Mouse (Mus musculus): ENCODE results near the gene Srsf4. TPM values are rescaled to one million over a fixed set of nuclear protein-coding genes. Genes with fewer than 3 reads are reported as not detected.

The Srsf4 gene
- 86.6 and 92.6 TPM in 2 replicates for polyA plus RNA-seq (2015; fragmentation: Nextera tagmentation; extraction: Ambion mirVana)

DNA sequence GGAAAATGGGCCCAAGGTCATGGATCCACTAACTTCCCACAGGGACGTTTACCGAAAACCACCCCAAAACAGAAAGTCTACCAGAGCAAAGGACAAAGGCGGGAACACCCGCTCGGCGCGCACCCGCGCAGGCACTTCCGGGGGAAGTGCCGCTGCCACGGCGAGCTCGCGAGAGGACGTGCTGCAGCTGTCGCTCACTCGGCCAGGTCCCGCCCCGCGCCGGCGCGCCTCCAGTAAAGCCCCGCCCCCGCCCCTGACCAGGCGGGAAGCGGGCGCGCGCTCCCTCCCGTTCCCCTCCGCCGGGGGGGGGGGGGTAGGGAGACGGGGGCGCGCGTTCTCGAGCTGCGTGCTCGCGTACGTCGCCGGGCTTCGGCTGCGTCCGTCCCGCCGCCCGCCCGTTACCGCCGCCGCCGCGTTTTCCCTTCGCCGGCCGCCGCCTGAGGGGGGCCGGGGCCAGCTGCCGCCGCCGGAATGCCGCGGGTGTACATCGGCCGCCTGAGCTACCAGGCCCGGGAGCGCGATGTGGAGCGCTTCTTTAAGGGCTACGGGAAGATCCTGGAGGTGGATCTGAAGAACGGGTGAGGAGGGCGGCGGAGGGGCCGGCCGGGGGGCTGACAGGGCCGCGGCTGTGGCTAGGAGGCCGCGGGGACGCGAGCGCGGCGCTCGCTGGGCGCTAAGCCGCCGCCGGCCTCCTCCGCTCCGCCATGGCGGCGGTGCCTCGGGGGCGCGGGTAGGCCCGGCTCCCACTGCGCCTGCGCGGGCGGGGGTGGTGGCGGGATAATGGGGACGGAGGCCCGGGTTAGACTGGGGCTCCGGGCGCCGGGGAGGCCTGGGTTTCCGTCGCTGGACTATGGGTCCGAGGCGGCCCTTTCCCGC is at the start of gene Srsf4:
Srsf4 (plus strand) TSS at position 325 of the 876 bp plus-strand sequence.
- Histone ChIP-seq H3K9me3 (no peaks in the 10 kb centered on the region), H3K9ac (peak within 1 kb of the TSS; percentile 100), H3K4me3 (replicated peaks) (peak within 1 kb of the TSS; percentile 98), H3K27me3 (replicated peaks) (no peaks in the 10 kb centered on the region), H3K4me2 (replicated peaks) (peak within 1 kb of the TSS; percentile 77), H3K27ac (peak within 1 kb of the TSS; percentile 100), H3K36me3 (no peaks in the 10 kb centered on the region), H3K4me1 (replicated peaks) (peaks cover 14% of the 10 kb centered on the region)
- WGBS = under 1% methylated on average over 97 of the region's 116 CpGs
- peak; percentile 97 for ATAC-seq

DNA sequence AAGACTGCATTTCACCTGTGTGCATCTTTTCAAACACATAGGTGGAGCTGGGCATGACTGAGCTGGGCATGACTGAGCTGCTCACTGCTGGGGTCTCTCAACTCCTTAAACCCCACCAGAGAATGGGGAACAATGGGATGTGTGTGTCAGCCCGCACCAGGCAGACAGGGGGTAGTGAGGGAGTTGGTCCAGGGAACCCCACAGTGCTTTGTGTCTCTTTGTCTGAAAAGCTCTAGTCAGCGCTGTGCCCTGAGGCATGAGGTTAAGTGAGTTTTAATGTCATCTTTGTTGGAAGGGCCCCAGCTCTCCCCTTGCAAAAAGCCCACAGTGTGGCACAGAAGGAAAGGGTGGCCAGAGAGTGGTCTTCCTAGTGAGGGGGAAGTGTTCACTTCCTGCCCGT is 48.5 kb upstream of the Srsf4 start:
- no peak overlapping the region for H3K9ac ChIP-seq
- peaks cover 14% of the 10 kb centered on the region; the same call in 1 of the 2 replicates for H3K4me1 ChIP-seq (replicated peaks)
- WGBS = 74% methylated on average over 3 of the region's 3 CpGs

DNA sequence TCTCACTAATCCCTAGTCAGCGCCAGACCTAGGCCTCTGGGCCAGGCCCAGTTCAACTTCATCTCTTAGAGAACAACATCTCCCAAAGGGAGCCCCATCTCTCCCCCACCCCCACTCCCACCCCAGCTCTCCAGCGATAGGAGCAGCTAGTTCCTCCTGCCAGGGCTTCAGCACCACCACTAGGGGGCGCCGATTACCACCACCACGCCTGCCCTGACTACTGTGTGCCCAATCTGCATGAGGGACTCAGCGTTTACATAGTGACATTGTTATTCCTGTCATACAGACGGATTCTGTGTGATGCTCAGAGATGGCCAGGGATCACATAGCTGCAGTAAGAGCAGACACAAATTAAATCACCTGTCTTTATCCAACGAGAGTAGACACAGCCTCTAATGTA is 47.6 kb upstream of the Srsf4 start:
- Histone ChIP-seq H3K36me3 (no peaks in the 10 kb centered on the region), H3K4me3 (replicated peaks) (no peak overlapping the region), H3K9ac (no peak overlapping the region), H3K27ac (no peak overlapping the region), H3K4me2 (replicated peaks) (no peak overlapping the region), H3K9me3 (no peaks in the 10 kb centered on the region), H3K4me1 (replicated peaks) (peaks cover 14% of the 10 kb centered on the region; the same call in 1 of the 2 replicates), H3K27me3 (replicated peaks) (no peaks in the 10 kb centered on the region)
- ATAC-seq = no peak
- 43% methylated on average over 8 of the region's 8 CpGs for WGBS

More for the DNA sequence above, 48.5 kb upstream of the Srsf4 start:
- H3K27me3 ChIP-seq (replicated peaks) = no peaks in the 10 kb centered on the region
- no peak overlapping the region for H3K27ac ChIP-seq
- H3K36me3 ChIP-seq = no peaks in the 10 kb centered on the region
- H3K4me2 ChIP-seq (replicated peaks) = no peak overlapping the region
- no peak for ATAC-seq
- no peak overlapping the region for H3K4me3 ChIP-seq (replicated peaks)
- no peaks in the 10 kb centered on the region for H3K9me3 ChIP-seq

DNA sequence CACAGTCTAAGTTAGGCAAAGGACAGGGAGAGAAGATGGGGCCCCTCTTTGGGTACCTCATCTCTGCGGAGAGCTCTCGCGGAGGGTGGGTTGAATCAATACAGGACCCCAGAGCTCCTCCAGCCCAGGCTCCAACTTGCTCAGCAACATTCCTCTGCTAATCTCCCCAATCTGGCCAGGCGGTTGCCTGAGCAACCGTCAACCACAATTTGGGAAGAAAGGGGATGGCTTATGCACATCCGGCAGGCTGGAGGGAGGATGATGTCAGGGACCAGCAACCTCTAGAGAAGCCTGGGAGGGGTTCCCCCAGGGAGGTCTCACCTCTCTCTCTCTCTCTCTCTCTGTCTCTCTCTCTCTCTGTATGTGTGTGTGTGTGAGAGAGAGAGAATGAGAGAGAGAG is 46.5 kb upstream of the Srsf4 start:
- Histone ChIP-seq H3K36me3 (no peaks in the 10 kb centered on the region), H3K27ac (no peak overlapping the region), H3K4me3 (replicated peaks) (no peak overlapping the region), H3K9ac (no peak overlapping the region), H3K4me2 (replicated peaks) (no peak overlapping the region), H3K9me3 (no peaks in the 10 kb centered on the region), H3K27me3 (replicated peaks) (no peaks in the 10 kb centered on the region), H3K4me1 (replicated peaks) (peaks cover 10% of the 10 kb centered on the region; the same call in 1 of the 2 replicates)
- ATAC-seq = peak; percentile 24; the same call in 1 of the 2 replicates
- WGBS = 16% methylated on average over 6 of the region's 6 CpGs

DNA sequence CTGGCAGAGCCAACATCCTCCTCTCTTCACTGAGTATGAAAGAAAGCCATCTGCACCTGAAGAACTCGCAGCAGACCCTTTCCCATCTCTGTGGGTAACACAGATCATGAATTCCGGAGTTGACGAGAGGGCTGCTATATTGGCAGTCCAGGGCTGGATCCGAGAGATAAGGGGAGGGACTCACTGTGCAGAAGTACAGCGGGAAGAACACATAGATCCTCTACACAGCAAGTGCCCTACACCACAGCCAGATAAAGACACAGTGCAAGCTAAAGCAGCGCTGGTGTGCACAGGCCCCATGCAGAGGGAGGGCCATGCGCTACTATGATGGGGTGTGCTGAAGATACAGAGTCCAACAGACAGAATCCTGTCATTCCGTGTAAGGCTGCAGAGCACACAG is 44.3 kb upstream of the Srsf4 start:
- no peak overlapping the region for H3K9ac ChIP-seq
- H3K27ac ChIP-seq = no peak overlapping the region
- no peaks in the 10 kb centered on the region for H3K9me3 ChIP-seq
- H3K27me3 ChIP-seq (replicated peaks) = no peaks in the 10 kb centered on the region
- H3K36me3 ChIP-seq = no peaks in the 10 kb centered on the region
- WGBS = 71% methylated on average over 8 of the region's 8 CpGs
- ATAC-seq = no peak; the same call in 1 of the 2 replicates
- H3K4me2 ChIP-seq (replicated peaks) = no peak overlapping the region
- no peak overlapping the region for H3K4me3 ChIP-seq (replicated peaks)
- H3K4me1 ChIP-seq (replicated peaks) = peaks cover 5% of the 10 kb centered on the region; the same call in 1 of the 2 replicates

DNA sequence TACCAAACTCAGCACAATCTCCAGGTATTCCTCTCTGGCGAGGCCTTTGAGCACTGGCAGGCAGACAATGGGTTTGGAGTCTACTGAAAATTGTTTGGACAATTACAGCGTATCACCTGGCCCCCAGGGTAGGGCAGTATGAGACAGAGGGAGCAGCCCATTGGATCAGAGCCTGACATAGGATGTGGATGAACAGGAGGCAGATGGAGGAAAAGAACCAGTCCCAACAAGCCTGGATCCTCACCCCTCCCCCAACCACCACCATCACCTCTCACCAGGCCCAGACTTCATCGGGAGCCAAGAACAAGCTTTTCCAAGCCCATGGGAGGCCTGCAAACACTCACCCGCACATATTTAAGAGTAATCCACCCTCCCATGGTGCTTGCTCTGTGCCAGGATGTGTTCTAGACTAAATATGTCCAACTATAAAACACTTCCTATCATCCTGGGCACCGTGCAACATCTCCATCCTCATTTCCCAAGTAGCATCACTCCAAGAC is 41.8 kb upstream of the Srsf4 start:
- no peak for ATAC-seq
- Histone ChIP-seq H3K9ac (no peak overlapping the region), H3K36me3 (no peaks in the 10 kb centered on the region), H3K9me3 (no peaks in the 10 kb centered on the region), H3K27ac (no peak overlapping the region), H3K4me3 (replicated peaks) (no peak overlapping the region), H3K4me1 (replicated peaks) (peaks cover 11% of the 10 kb centered on the region), H3K4me2 (replicated peaks) (no peak overlapping the region), H3K27me3 (replicated peaks) (peaks cover 11% of the 10 kb centered on the region)
- WGBS = 62% methylated on average over 5 of the region's 5 CpGs

DNA sequence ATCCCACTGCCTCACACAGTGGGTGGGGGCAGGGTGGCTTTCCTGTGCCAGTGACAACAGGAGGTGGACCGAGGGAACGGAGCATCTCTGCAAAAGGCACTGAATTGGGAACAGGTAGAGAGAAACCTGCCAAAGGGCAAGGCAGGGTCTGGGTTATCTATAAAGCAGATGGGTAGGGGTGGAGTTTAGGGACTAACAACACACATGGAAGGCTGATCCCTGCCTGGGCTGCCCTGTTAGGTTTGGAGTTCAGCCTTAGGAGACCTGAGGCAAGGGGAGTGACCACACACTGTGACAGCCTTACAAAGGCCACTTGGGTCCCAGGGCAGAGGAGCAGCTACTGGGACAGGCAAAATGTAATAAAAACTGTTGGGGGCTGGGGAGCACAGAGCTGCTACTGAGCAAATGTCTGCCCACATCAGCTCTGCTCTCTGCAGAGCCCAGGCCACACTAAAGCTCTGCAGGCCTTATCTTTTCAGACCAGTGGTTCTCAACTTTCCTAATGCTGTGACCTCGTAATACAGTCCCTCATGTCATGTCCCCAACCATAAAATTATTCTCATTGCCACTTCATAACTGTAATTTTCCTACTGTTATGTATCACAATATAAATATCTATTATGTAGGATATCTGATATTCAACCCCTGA is 40.5 kb upstream of the Srsf4 start:
- WGBS = 85% methylated on average over 3 of the region's 3 CpGs
- no peak overlapping the region for H3K27ac ChIP-seq
- peaks cover 15% of the 10 kb centered on the region for H3K4me1 ChIP-seq (replicated peaks)
- no peak overlapping the region for H3K9ac ChIP-seq
- no peak overlapping the region for H3K4me3 ChIP-seq (replicated peaks)
- H3K9me3 ChIP-seq = no peaks in the 10 kb centered on the region
- H3K36me3 ChIP-seq = no peaks in the 10 kb centered on the region
- H3K4me2 ChIP-seq (replicated peaks) = no peak overlapping the region
- H3K27me3 ChIP-seq (replicated peaks) = peaks cover 20% of the 10 kb centered on the region
- ATAC-seq = no peak

DNA sequence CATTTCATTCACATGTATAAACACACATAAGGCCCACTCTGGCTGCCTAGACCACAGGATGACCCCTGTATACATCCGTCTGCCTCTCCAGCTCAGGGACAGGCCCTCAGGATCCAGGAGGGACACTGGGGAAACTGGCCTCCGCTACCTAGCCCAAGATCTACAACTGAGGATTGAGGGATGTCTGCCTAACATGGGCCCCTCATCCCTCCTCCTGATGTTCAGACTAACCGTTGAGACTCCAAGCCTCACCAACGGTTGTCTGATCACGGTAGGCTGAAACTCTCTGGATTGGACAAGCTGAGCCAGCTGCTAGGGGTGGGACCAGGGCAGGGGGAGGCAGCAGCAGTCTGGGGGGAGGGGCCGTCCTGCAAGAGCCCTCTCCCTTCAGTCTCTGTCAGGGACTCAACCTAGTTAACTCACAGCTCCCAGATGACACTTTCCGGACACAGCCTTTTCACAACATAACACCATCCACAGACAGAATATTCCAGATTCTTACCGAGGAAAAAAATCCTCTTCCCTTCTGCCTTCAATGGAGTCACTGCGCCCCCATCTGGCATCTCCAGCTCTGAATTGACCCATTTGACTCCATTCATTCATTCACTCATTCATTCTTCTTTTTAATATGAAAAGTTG is 39.3 kb upstream of the Srsf4 start:
- no peak for ATAC-seq

DNA sequence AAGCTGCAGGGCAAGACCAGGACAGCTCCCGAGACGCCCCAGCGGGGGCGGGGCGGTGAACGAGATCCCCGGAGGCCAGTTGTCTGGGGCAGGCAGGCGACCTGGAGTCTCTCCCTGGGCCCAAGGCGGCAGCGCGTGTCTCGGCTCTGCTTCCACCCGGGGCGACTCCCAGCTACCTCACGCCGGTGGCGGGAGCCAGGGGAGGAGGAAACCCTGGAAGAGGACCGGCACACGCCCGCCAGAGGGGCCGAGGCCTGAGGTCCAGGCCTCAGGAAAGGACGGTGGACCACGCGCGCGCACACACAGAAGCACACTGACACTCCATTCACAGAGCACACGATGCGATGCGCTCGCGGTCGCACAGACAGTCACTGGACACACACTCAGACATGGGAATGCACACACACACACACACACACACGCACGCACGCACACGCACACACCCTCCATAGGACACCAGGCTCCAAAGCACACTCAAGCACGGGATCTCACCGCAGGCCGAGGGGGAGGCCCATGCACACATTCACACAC is 37.0 kb upstream of the Srsf4 start:
- Histone ChIP-seq H3K27ac (no peak overlapping the region), H3K9me3 (no peaks in the 10 kb centered on the region), H3K27me3 (replicated peaks) (peaks cover 20% of the 10 kb centered on the region), H3K36me3 (no peaks in the 10 kb centered on the region), H3K9ac (peak overlapping the region; percentile 64), H3K4me2 (replicated peaks) (peak overlapping the region; percentile 98), H3K4me1 (replicated peaks) (peaks cover 15% of the 10 kb centered on the region), H3K4me3 (replicated peaks) (peak overlapping the region; percentile 66)
- peak; percentile 34 for ATAC-seq
- 3% methylated on average over 39 of the region's 39 CpGs for WGBS

More for the DNA sequence above, 39.3 kb upstream of the Srsf4 start:
- Histone ChIP-seq H3K36me3 (no peaks in the 10 kb centered on the region), H3K9ac (no peak overlapping the region), H3K27ac (no peak overlapping the region), H3K9me3 (no peaks in the 10 kb centered on the region), H3K4me2 (replicated peaks) (no peak overlapping the region), H3K27me3 (replicated peaks) (peaks cover 20% of the 10 kb centered on the region), H3K4me3 (replicated peaks) (no peak overlapping the region), H3K4me1 (replicated peaks) (peaks cover 15% of the 10 kb centered on the region)
- WGBS = 25% methylated on average over 9 of the region's 9 CpGs

DNA sequence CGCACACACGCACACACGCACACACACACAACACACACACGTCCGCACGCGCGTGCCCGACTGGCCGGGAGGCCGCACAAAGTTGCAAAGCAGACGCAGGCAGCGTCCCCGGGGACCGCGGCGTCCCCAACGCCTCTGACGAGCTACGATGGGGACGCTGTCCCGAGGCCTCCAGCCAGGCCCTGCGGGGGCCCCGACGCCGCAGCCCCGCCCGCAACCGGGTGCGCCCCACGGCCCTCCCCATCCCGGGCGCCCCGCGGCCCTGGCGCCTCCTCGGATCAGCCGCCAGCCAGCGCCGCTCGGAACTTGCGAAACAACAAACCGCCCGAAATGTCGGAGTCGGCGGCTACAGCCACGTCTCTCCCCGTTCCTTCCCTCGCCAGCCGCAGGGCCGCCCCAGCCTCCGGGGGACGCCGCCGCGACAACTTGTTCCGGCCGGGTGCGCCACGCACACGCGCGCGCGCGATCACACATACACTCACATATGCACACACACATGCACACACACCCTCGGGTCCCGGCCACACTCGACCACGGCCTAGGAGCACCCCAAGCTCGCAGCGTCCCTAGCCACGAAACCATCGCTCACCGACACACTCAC is 36.4 kb upstream of the Srsf4 start:
- Histone ChIP-seq H3K36me3 (no peaks in the 10 kb centered on the region), H3K4me3 (replicated peaks) (peak overlapping the region; percentile 66), H3K4me1 (replicated peaks) (peaks cover 15% of the 10 kb centered on the region), H3K27ac (no peak overlapping the region), H3K4me2 (replicated peaks) (peak overlapping the region; percentile 98), H3K9ac (peak overlapping the region; percentile 64), H3K27me3 (replicated peaks) (peaks cover 20% of the 10 kb centered on the region), H3K9me3 (no peaks in the 10 kb centered on the region)
- WGBS = under 1% methylated on average over 70 of the region's 76 CpGs
- ATAC-seq = peak; percentile 44

DNA sequence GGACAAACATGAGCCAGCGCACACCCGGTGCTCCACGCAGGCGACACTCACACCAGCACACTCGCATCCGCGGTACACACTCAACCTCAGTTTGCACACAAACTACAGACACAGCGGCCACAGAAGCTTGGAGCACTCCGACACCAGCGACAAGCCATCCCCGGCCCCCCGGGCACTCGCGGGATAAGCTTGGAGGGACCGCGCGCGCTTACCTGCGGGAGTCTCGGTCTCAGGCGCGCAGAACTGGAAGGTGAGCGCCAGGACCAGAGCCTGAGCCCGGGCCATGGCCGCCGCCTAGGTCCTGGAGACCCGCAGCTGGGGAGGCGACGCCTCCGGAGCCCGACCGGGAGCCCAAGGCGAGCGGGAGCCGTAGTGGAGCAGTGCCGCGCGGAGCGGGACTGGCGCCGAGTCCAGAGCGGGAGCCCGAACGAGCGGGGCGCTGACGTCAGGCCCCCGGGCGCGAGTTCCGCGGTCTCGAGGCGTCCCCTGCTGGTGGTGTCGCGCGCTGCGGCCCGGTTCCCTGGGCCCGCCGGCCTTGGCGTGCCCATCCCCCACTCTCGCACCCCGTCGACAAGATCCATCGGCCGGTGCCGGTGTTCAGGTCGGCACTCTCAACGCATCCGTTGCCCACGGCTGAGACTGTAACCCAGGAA is 35.4 kb upstream of the Srsf4 start, which contains the start of gene Ptpru:
Ptpru (minus strand) TSS at position 417 of the 653 bp plus-strand sequence.
- H3K4me1 ChIP-seq (replicated peaks) = peaks cover 15% of the 10 kb centered on the region
- no peak within 1 kb of the TSS for H3K27ac ChIP-seq
- H3K9me3 ChIP-seq = no peaks in the 10 kb centered on the region
- H3K9ac ChIP-seq = peak within 1 kb of the TSS; percentile 64
- peak within 1 kb of the TSS; percentile 66 for H3K4me3 ChIP-seq (replicated peaks)
- ATAC-seq = peak; percentile 86
- H3K4me2 ChIP-seq (replicated peaks) = peak within 1 kb of the TSS; percentile 98
- H3K36me3 ChIP-seq = no peaks in the 10 kb centered on the region
- WGBS = under 1% methylated on average over 72 of the region's 72 CpGs
- H3K27me3 ChIP-seq (replicated peaks) = peaks cover 20% of the 10 kb centered on the region
